Mouse (Mus musculus) stomach, embryonic 14.5 days (tissue): ENCODE data around the gene Smco4. TPM values are rescaled to one million over a fixed set of nuclear protein-coding genes. Genes with fewer than 3 reads are reported as not detected.

Experiments
- ATAC-seq: fragments of 200-750 bp; cut with Nextera tagmentation; 2 replicates; pipeline ENCODE4 v1.8.0; 2017; ENCODE audit warnings: low read depth, moderate TSS enrichment; ENCODE audit not compliant: insufficient number of reproducible peaks, insufficient read depth, low FRiP score
- H3K27ac ChIP-seq: fragments of 300-500 bp; sonication (generic); 2 replicates; pipeline ENCODE4 v1.5.1; 2014; ENCODE audit warnings: mild to moderate bottlenecking, low read length, moderate library complexity, mixed read lengths
- H3K27me3 ChIP-seq: fragments of 300-500 bp; sonication (generic); 2 replicates; pipeline ENCODE4 v1.6.1; 2014; ENCODE audit warnings: low read length, control low read depth, mixed read lengths; ENCODE audit not compliant: control insufficient read depth, insufficient read depth
- H3K36me3 ChIP-seq: fragments of 300-500 bp; sonication (generic); 2 replicates; pipeline ENCODE4 v1.6.1; 2014; ENCODE audit warnings: mild to moderate bottlenecking, control low read depth, low read length, moderate library complexity, mixed read lengths; ENCODE audit not compliant: control insufficient read depth, insufficient read depth
- H3K4me1 ChIP-seq: fragments of 300-500 bp; sonication (generic); 2 replicates; pipeline ENCODE4 v1.6.1; 2014; ENCODE audit warnings: low read length, control low read depth, mixed read lengths; ENCODE audit not compliant: control insufficient read depth, insufficient read depth
- H3K4me2 ChIP-seq: fragments of 300-500 bp; sonication (generic); replicated peaks from 2 replicates; pipeline ENCODE4 v1.6.1; 2014; ENCODE audit warnings: low read depth, low read length, control low read depth
- H3K4me3 ChIP-seq: fragments of 300-500 bp; sonication (generic); 2 replicates; pipeline ENCODE4 v1.5.1; 2014; ENCODE audit warnings: low read depth, low read length, control low read depth
- H3K9ac ChIP-seq: fragments of 300-500 bp; sonication (generic); replicated peaks from 2 replicates; pipeline ENCODE4 v1.6.1; 2014; ENCODE audit warnings: low read depth, mild to moderate bottlenecking, control low read depth, low read length, moderate library complexity, mixed read lengths
- H3K9me3 ChIP-seq: fragments of 300-500 bp; sonication (generic); 2 replicates; pipeline ENCODE4 v1.6.1; 2016; ENCODE audit warnings: low read depth, low read length, control low read depth; ENCODE audit not compliant: control insufficient read depth
- WGBS: fragments of 180-500 bp; shearing (Covaris S2); extraction: QIAGEN DNeasy Blood & Tissue Kit; methylation state at CpG from one replicate; pipeline ENCODE4 v1.1.7; 2014; 5-methylcytosine and 5-hydroxymethylcytosine counted together
- polyA plus RNA-seq: library from polyadenylated mRNA; unstranded; fragments of >200 nt; fragmentation: Nextera tagmentation; extraction: Ambion mirVana; gene quantifications from 2 replicates; pipeline ENCODE4 v1.2.1, GENCODE M21; 2014

The Smco4 gene
- polyA plus RNA-seq: 5.3 and 8.2 TPM in 2 replicates

GRCm38 (mm10) chr9:15493235-15493924, at the start of gene Smco4:
Gene Smco4, plus strand, starts transcription at chr9:15493432.
- peak within 1 kb of the TSS; percentile 80 for H3K27ac ChIP-seq
- H3K4me1 ChIP-seq: peaks cover 19% of the 10 kb centered on the region
- peak within 1 kb of the TSS; percentile 65 for H3K4me3 ChIP-seq
- H3K27me3 ChIP-seq: no peaks in the 10 kb centered on the region
- WGBS: 1% methylated on average over 61 of the region's 101 CpGs
- H3K36me3 ChIP-seq: no peaks in the 10 kb centered on the region
- peak within 1 kb of the TSS; percentile 92 for H3K9ac ChIP-seq
- H3K9me3 ChIP-seq: no peaks in the 10 kb centered on the region
- peak; percentile 86 for ATAC-seq
- H3K4me2 ChIP-seq: peak within 1 kb of the TSS; percentile 72

GRCm38 (mm10) chr9:15447397-15447796, 45.8 kb upstream of the Smco4 start:
- Histone ChIP-seq H3K9ac (no peak overlapping the region), H3K4me2 (no peak overlapping the region), H3K36me3 (no peaks in the 10 kb centered on the region), H3K9me3 (no peaks in the 10 kb centered on the region), H3K4me1 (no peaks in the 10 kb centered on the region), H3K4me3 (no peak overlapping the region), H3K27ac (no peak overlapping the region), H3K27me3 (no peaks in the 10 kb centered on the region)
- 68% methylated on average over 2 of the region's 2 CpGs for WGBS
- no peak for ATAC-seq

- H3K27me3 ChIP-seq: no peaks in the 10 kb centered on the region
- no peak for ATAC-seq
- no peak overlapping the region for H3K27ac ChIP-seq
- no peaks in the 10 kb centered on the region for H3K4me1 ChIP-seq
- H3K36me3 ChIP-seq: no peaks in the 10 kb centered on the region
- H3K9me3 ChIP-seq: no peaks in the 10 kb centered on the region
- H3K4me2 ChIP-seq: no peak overlapping the region
- no peak overlapping the region for H3K9ac ChIP-seq
- WGBS: 69% methylated on average over 5 of the region's 5 CpGs
- no peak overlapping the region for H3K4me3 ChIP-seq
Observed at GRCm38 (mm10) chr9:15450921-15451320, 42.3 kb upstream of the Smco4 start.

- Histone ChIP-seq H3K9ac (no peak overlapping the region), H3K27ac (no peak overlapping the region), H3K36me3 (no peaks in the 10 kb centered on the region), H3K9me3 (no peaks in the 10 kb centered on the region), H3K4me1 (no peaks in the 10 kb centered on the region), H3K4me3 (no peak overlapping the region), H3K27me3 (no peaks in the 10 kb centered on the region), H3K4me2 (no peak overlapping the region)
- no peak for ATAC-seq
- WGBS: 59% methylated on average over 4 of the region's 4 CpGs
Observed at GRCm38 (mm10) chr9:15472256-15472655, 21.0 kb upstream of the Smco4 start.

- no peak for ATAC-seq
- H3K27me3 ChIP-seq: no peaks in the 10 kb centered on the region
- no peaks in the 10 kb centered on the region for H3K36me3 ChIP-seq
- H3K4me3 ChIP-seq: no peak overlapping the region
- no peak overlapping the region for H3K27ac ChIP-seq
- H3K4me2 ChIP-seq: no peak overlapping the region
- no peaks in the 10 kb centered on the region for H3K9me3 ChIP-seq
- H3K9ac ChIP-seq: no peak overlapping the region
- WGBS: 93% methylated on average over 1 of the region's 1 CpGs
- no peaks in the 10 kb centered on the region for H3K4me1 ChIP-seq
Observed at GRCm38 (mm10) chr9:15473206-15473605, 20.0 kb upstream of the Smco4 start.

- Histone ChIP-seq H3K4me2 (no peak overlapping the region), H3K4me1 (no peaks in the 10 kb centered on the region), H3K36me3 (no peaks in the 10 kb centered on the region), H3K27ac (no peak overlapping the region), H3K9me3 (no peaks in the 10 kb centered on the region), H3K27me3 (no peaks in the 10 kb centered on the region), H3K4me3 (no peak overlapping the region), H3K9ac (no peak overlapping the region)
- WGBS: 86% methylated on average over 10 of the region's 10 CpGs
- no peak for ATAC-seq
Observed at GRCm38 (mm10) chr9:15477556-15477955, 15.7 kb upstream of the Smco4 start.

GRCm38 (mm10) chr9:15487682-15488424, 5.4 kb upstream of the Smco4 start:
- no peak overlapping the region for H3K27ac ChIP-seq
- no peaks in the 10 kb centered on the region for H3K9me3 ChIP-seq
- H3K36me3 ChIP-seq: no peaks in the 10 kb centered on the region
- H3K4me1 ChIP-seq: no peaks in the 10 kb centered on the region
- no peak for ATAC-seq
- no peak overlapping the region for H3K4me2 ChIP-seq
- WGBS: 55% methylated on average over 2 of the region's 2 CpGs
- no peaks in the 10 kb centered on the region for H3K27me3 ChIP-seq
- no peak overlapping the region for H3K4me3 ChIP-seq
- H3K9ac ChIP-seq: no peak overlapping the region

GRCm38 (mm10) chr9:15489293-15489692, 3.9 kb upstream of the Smco4 start:
- Histone ChIP-seq H3K4me2 (no peak overlapping the region), H3K9ac (no peak overlapping the region), H3K36me3 (no peaks in the 10 kb centered on the region), H3K9me3 (no peaks in the 10 kb centered on the region), H3K4me1 (peaks cover under 1% of the 10 kb centered on the region; the same call in 1 of the 2 replicates), H3K27ac (no peak overlapping the region), H3K4me3 (no peak overlapping the region), H3K27me3 (no peaks in the 10 kb centered on the region)
- ATAC-seq: no peak
